Mouse (Mus musculus): ENCODE results near the gene Spaca4. TPM values are rescaled to one million over a fixed set of nuclear protein-coding genes. Genes with fewer than 3 reads are reported as not detected.

Gene Spaca4
- polyA plus RNA-seq, 1 experiment from 2014 or later: 0.50 TPM

DNA sequence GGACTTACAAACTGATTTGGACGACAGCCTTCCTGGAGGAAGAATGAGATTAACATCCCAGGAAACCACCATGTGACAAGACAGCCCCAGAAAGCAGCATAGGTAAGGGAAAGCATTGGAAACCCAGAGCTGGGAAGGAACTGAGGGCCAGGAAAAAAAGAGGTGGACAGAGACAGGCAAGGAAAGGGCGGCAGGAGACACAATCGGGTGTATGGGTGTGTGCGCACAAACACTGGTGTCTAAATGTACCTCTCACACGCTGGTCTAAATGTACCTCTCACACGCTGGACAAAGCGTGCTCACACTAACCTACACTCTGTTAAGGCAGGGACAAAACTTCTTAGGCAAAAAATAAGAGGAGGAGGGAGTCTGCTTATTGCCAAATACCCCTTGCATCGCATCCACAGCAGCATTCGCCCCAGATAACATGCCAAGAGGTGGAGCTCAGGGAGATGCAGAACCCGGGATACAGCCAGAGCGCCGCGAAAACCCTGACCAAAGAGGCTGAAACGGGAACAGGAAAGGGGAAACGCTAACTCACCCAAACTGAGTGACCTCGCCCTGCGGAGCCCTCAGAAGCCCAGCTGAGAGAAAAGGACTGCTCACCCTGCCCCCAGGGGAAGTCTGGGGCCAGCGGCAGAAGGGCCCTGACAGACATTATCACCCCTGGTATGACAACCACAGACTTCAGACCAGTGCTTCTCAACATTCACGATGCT lies 9.7 kb downstream of the Spaca4 start:
- H3K4me3 ChIP-seq: peak overlapping the region; percentile 96
- H3K27ac ChIP-seq: peak overlapping the region; percentile 90
- peaks cover 52% of the 10 kb centered on the region for H3K36me3 ChIP-seq (replicated peaks)
- no peaks in the 10 kb centered on the region for H3K27me3 ChIP-seq (ENCODE audit: poor library complexity, severe bottlenecking)
- peaks cover 68% of the 10 kb centered on the region for H3K4me1 ChIP-seq
- WGBS: 85% methylated on average over 19 of the region's 19 CpGs
- no peak for DNase-seq (ENCODE audit: extremely low spot score, low spot score)
- no peaks in the 10 kb centered on the region for H3K9me3 ChIP-seq

DNA sequence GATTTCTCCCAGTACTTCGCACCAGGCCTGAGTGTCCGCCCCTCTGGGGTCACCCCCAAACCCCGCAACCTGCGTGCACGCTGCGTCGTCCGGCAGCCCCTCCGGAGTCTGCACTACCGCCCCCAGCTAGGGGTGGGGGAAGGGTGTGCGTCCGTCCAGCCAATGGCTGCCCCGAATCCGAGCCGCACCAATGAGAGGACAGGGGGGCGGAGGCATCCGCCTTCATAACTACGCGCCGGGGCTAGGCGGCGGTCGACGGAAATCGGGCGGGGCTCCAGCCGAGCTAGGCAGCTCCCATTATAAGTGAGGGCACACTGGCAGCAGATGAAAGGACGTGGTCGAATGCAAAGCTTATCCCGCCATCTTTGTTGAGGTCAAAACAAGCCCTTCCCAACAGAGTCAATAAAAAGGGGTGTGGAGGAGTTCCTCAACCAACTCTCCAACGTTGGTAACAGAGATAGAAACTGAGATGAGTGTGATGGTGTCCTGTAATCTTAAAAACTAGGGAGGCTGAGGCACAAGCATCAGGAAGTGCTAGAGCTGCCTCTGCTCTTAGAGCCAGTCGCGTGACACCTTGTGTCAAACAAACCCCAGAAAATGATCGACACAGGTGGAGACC lies 10.4 kb downstream of the Spaca4 start, which contains the start of gene Rpl18:
Rpl18 (plus strand) TSS at position 368 of the 619 bp plus-strand sequence.
- peak within 1 kb of the TSS; percentile 90 for H3K27ac ChIP-seq
- H3K36me3 ChIP-seq (replicated peaks): peaks cover 52% of the 10 kb centered on the region
- no peaks in the 10 kb centered on the region for H3K9me3 ChIP-seq

DNA sequence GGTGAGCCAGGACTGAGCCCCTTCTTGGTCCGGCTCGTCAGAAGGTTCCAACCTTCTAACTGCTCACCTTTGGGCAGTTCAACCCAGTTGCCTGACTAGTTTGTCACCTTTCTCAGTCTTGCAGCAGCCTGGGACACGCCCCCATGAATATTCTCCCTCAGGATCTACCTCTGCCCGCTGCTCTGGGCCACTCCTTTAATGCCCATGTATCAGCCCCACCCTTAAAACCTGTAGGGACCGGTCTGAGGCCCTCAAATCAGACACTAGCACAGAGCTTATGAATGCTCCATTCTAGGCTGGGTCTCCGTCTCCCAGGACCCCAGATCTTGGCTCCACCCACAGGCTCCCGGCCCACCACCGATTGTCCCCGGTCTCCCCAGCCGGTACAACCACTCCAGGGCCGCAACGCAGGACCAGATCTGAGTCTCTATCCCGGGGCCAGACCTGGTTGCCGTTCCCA lies 11.0 kb downstream of the Spaca4 start:
- WGBS: 12% methylated on average over 14 of the region's 14 CpGs
- peak overlapping the region; percentile 90 for H3K27ac ChIP-seq
- H3K4me1 ChIP-seq: peaks cover 60% of the 10 kb centered on the region
- H3K27me3 ChIP-seq (ENCODE audit: poor library complexity, severe bottlenecking): no peaks in the 10 kb centered on the region
- no peaks in the 10 kb centered on the region for H3K9me3 ChIP-seq
- no peak for DNase-seq (ENCODE audit: extremely low spot score, low spot score)
- peaks cover 52% of the 10 kb centered on the region for H3K36me3 ChIP-seq (replicated peaks)
- H3K4me3 ChIP-seq: peak overlapping the region; percentile 96

More for the DNA sequence above, 10.4 kb downstream of the Spaca4 start, which contains the start of gene Rpl18:
- WGBS: 7% methylated on average over 34 of the region's 34 CpGs
- peaks cover 61% of the 10 kb centered on the region for H3K4me1 ChIP-seq
- H3K27me3 ChIP-seq (ENCODE audit: poor library complexity, severe bottlenecking): no peaks in the 10 kb centered on the region
- peak; percentile 95 for DNase-seq (ENCODE audit: extremely low spot score, low spot score)
- H3K4me3 ChIP-seq: peak within 1 kb of the TSS; percentile 96

DNA sequence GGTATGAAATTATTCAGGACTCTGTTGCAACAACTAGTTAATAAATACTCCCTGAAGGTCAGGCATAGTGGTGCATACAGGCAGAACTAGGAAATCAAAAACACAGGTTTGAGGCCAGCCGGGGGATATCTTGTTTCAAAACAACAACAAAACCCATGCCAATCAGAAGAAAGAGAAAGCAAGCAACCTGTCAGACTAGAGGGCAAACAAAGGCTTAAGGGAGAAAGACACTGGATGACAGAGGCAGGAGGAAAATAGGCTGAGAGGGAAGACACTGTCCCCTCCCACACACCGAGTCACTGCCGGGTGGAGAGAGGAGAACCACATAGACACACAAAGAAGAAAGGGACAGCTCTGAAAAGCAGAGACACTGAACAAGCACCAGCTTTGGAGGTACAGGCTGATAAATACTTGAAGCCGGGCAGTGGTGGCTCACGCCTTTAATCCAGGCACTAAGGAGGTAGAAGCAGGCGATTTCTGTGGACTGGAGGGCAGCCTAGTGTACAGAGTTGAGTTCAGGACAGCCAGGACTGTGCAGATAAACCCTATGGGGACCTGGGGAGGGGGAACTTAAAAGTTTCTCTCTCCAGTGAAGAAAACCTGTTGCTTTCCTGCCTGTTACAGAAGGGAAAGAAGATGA lies 11.6 kb downstream of the Spaca4 start:
- 89% methylated on average over 6 of the region's 6 CpGs for WGBS

DNA sequence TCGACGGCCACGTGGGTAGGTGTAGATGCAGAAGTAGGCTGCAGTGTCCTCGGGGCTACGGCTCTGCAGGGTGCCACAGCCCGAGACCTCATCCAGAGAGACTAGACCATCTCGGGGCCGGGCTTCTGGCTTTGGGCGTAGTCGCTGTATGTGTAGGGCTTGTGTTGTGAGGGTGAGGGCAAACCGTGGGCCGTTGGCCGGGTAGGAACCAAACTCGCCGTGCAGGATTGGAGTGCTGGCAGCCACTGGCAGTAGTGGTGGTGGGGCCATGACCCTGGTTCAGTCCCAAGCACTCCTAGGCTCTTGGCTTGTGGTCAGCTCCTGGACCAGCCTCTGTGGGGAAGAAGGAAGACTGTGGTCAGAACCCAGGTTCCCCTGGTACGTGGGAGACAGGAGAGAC lies 12.2 kb downstream of the Spaca4 start:
- no peak for DNase-seq (ENCODE audit: extremely low spot score, low spot score)
- no peaks in the 10 kb centered on the region for H3K27me3 ChIP-seq (ENCODE audit: poor library complexity, severe bottlenecking)
- no peak overlapping the region for H3K27ac ChIP-seq
- WGBS: 95% methylated on average over 16 of the region's 16 CpGs
- H3K4me1 ChIP-seq: peaks cover 62% of the 10 kb centered on the region
- H3K4me3 ChIP-seq: peak overlapping the region; percentile 96; the same call in 1 of the 2 replicates
- no peaks in the 10 kb centered on the region for H3K9me3 ChIP-seq
- peaks cover 45% of the 10 kb centered on the region for H3K36me3 ChIP-seq (replicated peaks)

More for the DNA sequence above, 11.6 kb downstream of the Spaca4 start:
- Histone ChIP-seq H3K27ac (peak overlapping the region; percentile 90), H3K4me1 (peaks cover 60% of the 10 kb centered on the region), H3K36me3 (replicated peaks) (peaks cover 49% of the 10 kb centered on the region), H3K4me3 (peak overlapping the region; percentile 96), H3K27me3 (ENCODE audit: poor library complexity, severe bottlenecking) (no peaks in the 10 kb centered on the region), H3K9me3 (no peaks in the 10 kb centered on the region)
- DNase-seq (ENCODE audit: extremely low spot score, low spot score): no peak

DNA sequence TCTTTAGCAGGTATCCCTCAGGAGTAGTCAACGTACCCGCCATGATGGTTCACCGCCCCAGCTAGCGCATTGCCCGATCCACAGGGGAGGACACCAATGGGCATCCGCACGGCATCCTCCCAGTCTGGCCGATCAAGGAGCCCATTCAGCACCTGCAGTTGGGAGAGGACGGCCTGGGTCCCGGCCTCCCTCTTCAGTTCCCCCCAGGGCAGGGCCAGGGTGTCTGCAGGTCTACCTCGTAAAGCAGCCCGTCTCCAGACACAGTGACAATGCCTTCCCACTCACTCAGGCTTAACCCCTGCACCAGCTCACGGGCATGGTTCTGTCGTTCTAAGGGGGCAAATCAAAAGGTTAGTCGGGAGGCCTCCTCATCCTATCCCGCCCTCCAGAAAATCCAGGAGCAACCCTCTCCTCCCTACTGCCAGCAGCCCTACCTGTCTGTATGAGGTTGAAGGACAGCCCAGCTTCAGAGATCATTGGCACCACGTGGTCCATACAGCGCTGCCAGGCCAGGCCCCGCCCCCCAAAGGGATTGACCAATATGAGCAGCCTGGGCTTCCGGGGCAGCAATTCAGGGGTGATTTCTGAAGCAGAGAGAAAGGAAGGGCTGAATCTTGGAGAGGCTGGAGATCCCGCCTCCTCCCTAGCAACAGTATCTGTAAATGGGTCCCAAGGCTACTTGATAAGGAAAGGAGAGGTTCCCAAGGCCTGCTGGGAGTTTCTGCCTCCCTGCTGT lies 13.4 kb downstream of the Spaca4 start:
- no peak overlapping the region for H3K27ac ChIP-seq
- H3K4me3 ChIP-seq: no peak overlapping the region
- WGBS: 90% methylated on average over 21 of the region's 21 CpGs
- DNase-seq (ENCODE audit: extremely low spot score, low spot score): no peak
- no peaks in the 10 kb centered on the region for H3K9me3 ChIP-seq
- peaks cover 73% of the 10 kb centered on the region for H3K4me1 ChIP-seq
- peaks cover 45% of the 10 kb centered on the region for H3K36me3 ChIP-seq (replicated peaks)
- H3K27me3 ChIP-seq (ENCODE audit: poor library complexity, severe bottlenecking): no peaks in the 10 kb centered on the region

DNA sequence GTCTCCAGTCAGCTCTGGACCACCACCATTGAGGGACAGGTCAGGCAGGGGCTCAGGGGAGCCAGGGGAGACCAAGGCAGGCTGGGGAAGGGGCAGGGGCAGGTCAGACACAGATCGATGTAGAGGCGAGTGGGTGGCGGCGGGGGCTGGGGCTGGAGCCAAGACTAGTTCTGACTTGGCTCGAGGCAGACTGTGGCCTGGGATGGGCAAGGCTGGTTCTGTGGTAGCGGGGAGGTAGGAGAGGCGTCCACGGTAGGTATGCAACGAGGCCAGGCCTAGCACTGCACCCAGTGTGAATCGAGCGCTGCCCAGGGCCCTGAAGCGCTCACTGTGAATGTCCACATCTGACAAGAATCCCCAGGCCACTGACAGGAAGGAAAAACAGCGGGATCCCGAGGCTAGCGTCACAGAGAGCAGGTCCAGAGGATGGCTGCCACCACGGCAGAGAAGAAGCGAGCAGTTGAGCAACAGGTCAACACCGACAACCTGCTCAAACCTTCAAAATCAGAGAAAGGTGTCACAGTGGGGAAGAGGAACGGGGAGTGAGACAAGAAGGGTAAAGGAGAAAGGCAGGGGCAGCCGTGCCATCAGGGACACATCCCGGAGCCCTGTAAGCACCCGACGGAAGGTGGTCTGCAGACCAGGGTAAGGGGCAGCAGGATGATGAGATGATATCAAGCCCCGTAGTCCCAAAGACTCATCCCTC lies 14.1 kb downstream of the Spaca4 start:
- Histone ChIP-seq H3K4me1 (peaks cover 73% of the 10 kb centered on the region), H3K27ac (no peak overlapping the region), H3K4me3 (no peak overlapping the region), H3K36me3 (replicated peaks) (peaks cover 45% of the 10 kb centered on the region), H3K27me3 (ENCODE audit: poor library complexity, severe bottlenecking) (no peaks in the 10 kb centered on the region), H3K9me3 (no peaks in the 10 kb centered on the region)
- WGBS: 94% methylated on average over 24 of the region's 24 CpGs
- no peak for DNase-seq (ENCODE audit: extremely low spot score, low spot score)

DNA sequence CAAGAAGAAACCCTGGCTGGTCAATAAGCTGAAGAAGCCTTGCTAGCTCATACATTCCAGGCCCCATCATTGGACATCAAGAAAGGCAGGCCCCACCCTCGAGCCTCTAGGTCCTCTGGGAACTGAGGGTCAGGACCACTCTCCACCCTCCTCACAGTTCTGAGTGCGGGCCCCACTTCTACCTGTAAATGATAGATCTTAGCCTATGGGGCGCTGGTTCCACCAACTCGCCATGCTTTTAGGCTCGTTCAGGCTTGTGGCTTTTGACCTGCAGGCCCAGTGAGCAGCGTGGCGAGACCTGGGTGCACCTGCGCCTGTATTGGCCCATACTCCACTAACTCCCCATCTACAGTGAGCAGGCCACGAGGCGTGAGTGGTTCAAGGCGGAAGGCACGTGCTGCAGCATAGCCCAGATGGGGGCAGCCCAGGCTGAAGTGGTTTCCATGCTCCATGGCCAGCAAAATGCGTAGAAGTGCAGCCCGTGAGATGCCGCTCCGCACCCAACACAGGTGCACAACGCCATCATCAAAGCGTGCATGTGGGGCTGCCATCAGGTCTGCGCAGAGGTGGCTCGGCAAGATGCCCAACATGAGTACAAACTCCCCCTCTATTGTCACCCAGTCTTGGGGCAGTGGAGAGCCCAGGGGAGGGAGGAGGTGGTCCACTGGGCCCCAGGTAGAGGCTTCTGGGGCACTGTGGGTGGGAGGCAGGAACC lies 15.0 kb downstream of the Spaca4 start:
- 92% methylated on average over 20 of the region's 20 CpGs for WGBS
- no peaks in the 10 kb centered on the region for H3K27me3 ChIP-seq (ENCODE audit: poor library complexity, severe bottlenecking)
- H3K36me3 ChIP-seq (replicated peaks): peaks cover 45% of the 10 kb centered on the region
- peaks cover 73% of the 10 kb centered on the region for H3K4me1 ChIP-seq
- H3K4me3 ChIP-seq: 0 out of 2 replicates have a peak overlapping the region, but pooled peaks have one; percentile 3
- no peaks in the 10 kb centered on the region for H3K9me3 ChIP-seq
- H3K27ac ChIP-seq: no peak overlapping the region
- DNase-seq (ENCODE audit: extremely low spot score, low spot score): no peak

DNA sequence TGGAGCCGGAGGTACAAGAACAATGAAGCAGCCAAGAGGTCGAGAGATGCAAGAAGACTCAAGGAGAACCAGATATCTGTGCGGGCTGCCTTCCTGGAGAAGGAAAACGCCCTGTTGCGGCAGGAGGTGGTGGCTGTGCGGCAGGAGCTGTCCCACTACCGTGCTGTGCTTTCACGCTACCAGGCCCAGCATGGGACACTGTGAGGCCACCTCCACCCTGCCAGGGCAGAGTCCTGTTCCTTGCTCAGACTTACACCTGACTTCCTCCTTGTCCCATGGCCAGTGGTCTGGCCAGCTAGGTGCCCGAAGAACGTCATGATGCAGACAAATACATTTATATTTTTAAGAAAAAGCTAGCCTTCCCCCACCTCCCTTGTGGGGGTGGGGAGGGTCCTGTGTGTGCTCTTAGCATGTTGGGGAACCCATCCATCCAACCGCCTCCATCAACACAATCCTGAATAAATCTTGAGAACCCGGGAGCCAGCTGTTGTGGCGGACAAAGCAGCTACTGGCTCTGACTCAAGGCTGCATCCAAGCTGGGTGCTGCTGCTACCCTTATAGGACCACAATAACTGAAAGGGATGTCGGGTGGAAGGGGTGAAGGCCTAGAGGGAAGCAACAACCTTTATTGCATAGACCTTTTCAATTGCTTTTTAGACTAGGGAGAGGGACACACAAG lies 15.8 kb downstream of the Spaca4 start:
- WGBS: 86% methylated on average over 14 of the region's 14 CpGs
- H3K27me3 ChIP-seq (ENCODE audit: poor library complexity, severe bottlenecking): no peaks in the 10 kb centered on the region
- no peaks in the 10 kb centered on the region for H3K9me3 ChIP-seq
- no peak for DNase-seq (ENCODE audit: extremely low spot score, low spot score)
- H3K36me3 ChIP-seq (replicated peaks): peaks cover 45% of the 10 kb centered on the region
- H3K4me1 ChIP-seq: peaks cover 73% of the 10 kb centered on the region
- 0 out of 2 replicates have a peak overlapping the region, but pooled peaks have one; percentile 20 for H3K27ac ChIP-seq
- 0 out of 2 replicates have a peak overlapping the region, but pooled peaks have one; percentile 82 for H3K4me3 ChIP-seq

DNA sequence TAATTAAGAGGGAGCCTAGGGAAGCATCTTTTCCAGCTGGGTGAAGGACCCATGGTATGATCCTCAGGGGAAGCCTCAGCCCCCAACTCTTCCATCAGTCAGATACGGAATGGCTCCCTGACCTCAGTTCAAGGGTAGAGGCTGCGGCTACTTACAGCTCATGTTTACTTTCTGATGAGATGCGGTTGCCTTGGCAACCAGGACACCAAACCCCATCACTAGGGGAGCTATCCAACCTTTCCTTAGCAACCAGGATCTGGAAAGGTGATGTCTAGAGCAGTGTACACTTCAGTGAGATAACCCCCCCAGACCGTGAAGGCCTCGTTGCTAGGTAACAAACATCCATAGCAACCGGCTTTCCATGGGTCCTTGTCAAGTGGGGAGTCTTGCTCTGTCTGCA lies 16.6 kb downstream of the Spaca4 start:
- peaks cover 45% of the 10 kb centered on the region for H3K36me3 ChIP-seq (replicated peaks)
- H3K27me3 ChIP-seq (ENCODE audit: poor library complexity, severe bottlenecking): no peaks in the 10 kb centered on the region
- H3K4me1 ChIP-seq: peaks cover 71% of the 10 kb centered on the region
- peak overlapping the region; percentile 82 for H3K4me3 ChIP-seq
- H3K9me3 ChIP-seq: no peaks in the 10 kb centered on the region
- H3K27ac ChIP-seq: no peak overlapping the region
- WGBS: 60% methylated on average over 6 of the region's 6 CpGs
- peak; percentile 40 for DNase-seq (ENCODE audit: extremely low spot score, low spot score)

DNA sequence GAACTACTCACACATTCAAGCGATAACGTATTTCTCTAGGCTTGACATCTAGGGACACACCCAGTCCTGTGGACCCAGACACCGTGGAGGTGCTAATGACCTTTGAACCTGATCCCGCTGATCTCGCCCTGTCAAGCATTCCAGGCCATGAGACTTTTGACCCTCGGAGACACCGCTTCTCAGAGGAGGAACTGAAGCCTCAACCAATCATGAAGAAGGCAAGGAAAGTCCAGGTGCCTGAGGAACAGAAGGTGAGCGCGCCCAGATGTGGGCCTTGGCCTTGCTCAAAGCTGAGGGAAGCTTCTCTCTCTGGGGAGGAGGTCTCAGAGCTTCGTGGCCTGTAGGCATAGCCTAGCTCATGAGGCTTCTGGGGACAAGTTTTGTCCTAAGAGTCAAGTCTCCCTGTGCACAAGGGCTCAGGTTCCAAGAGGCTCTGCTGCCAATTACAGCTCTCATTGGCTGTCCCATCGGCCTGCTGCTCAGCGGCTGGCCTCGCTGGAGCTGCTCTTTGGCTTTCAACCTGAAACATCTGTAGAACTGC lies 17.3 kb downstream of the Spaca4 start:
- H3K36me3 ChIP-seq (replicated peaks): peaks cover 39% of the 10 kb centered on the region
- no peaks in the 10 kb centered on the region for H3K9me3 ChIP-seq
- H3K4me1 ChIP-seq: peaks cover 72% of the 10 kb centered on the region
- H3K4me3 ChIP-seq: peak overlapping the region; percentile 82
- peak overlapping the region; percentile 90 for H3K27ac ChIP-seq
- no peaks in the 10 kb centered on the region for H3K27me3 ChIP-seq (ENCODE audit: poor library complexity, severe bottlenecking)
- peak; percentile 40 for DNase-seq (ENCODE audit: extremely low spot score, low spot score)
- whole genome bisulfite sequencing: 53% methylated on average over 13 of the region's 13 CpGs

Data from forebrain, embryonic 10.5 days (tissue).